Mouse (Mus musculus): ENCODE data around the gene Nat8. TPM values are rescaled to one million over a fixed set of nuclear protein-coding genes. Genes with fewer than 3 reads are reported as not detected.
"Not testable (repeated sequence)": the region's sequence is repeated elsewhere in the genome, so short reads cannot be mapped to it uniquely, and the experiment has no call there.

Nat8 gene
- polyA plus RNA-seq (2012; ENCODE audit: insufficient read depth, low replicate concordance) = not detected in 2 replicates

DNA sequence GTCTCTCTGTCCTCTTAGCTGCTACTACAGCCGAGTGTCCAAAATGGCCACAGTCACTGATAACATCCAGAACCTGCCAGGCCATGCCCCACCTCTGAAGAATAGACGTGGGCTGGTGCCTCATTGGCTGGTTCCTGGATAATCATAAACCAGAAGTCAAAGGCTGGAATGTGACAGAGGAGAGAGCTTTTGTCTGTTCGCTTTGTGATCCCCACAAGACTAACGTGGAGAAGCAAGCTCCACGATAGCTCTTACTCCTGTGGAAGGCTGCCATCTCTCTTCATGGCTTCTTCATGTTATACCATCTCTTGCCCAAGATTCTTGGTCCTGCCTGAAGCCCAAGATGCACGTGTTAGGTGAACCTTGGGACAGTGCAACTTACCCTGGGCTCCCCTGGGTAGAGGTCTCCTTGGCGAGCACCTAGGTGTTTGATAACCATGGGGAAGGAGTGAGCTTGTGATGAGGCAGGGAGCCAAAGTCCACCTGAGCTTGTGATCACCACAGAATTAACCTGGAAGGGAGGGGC is at the start of gene Nat8:
TSS of gene Nat8 (minus strand) at position 287 of the 526 bp plus-strand sequence.
- no peaks in the 10 kb centered on the region for H3K36me3 ChIP-seq (replicated peaks; ENCODE audit: low read length)
- H3K4me3 ChIP-seq (replicated peaks) = no peak within 1 kb of the TSS

DNA sequence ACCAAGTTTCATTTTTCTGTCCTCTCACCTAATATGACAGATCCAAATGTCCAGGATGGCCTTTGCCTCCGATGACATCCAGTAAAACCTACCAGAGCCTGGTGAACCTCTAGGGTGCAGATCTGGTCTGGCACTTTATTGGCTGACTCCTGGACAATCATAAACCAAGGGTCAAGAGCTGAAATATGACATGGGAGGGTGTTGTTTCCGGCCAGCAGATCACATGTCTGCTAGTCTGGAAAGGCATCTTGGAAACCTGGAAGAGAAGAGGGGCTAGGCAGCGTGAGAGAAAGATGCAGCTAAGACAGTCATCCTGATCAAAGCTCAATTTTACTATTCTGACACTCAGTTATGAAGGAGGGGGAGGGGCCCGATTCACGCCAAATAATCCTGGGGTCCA is 37.1 kb upstream of the Nat8 start, which contains the start of gene Nat8f2:
TSS of gene Nat8f2 (minus strand) at position 153 of the 400 bp plus-strand sequence.
- H3K4me1 ChIP-seq; H3K4me3 ChIP-seq (replicated peaks): not testable (repeated sequence)

More for the DNA sequence above, at the start of gene Nat8:
- Histone ChIP-seq H3K9me3 (no peaks in the 10 kb centered on the region), H3K27me3 (replicated peaks) (peaks cover 3% of the 10 kb centered on the region), H3K4me1 (peaks cover 13% of the 10 kb centered on the region)
- TF ChIP-seq FLI1 (IDR thresholded peaks at IDR 0.05; ENCODE audit: low read length) (no peak), GATA1 (IDR thresholded peaks at IDR 0.05; ENCODE audit: borderline replicate concordance, low read length) (no peak)

DNA sequence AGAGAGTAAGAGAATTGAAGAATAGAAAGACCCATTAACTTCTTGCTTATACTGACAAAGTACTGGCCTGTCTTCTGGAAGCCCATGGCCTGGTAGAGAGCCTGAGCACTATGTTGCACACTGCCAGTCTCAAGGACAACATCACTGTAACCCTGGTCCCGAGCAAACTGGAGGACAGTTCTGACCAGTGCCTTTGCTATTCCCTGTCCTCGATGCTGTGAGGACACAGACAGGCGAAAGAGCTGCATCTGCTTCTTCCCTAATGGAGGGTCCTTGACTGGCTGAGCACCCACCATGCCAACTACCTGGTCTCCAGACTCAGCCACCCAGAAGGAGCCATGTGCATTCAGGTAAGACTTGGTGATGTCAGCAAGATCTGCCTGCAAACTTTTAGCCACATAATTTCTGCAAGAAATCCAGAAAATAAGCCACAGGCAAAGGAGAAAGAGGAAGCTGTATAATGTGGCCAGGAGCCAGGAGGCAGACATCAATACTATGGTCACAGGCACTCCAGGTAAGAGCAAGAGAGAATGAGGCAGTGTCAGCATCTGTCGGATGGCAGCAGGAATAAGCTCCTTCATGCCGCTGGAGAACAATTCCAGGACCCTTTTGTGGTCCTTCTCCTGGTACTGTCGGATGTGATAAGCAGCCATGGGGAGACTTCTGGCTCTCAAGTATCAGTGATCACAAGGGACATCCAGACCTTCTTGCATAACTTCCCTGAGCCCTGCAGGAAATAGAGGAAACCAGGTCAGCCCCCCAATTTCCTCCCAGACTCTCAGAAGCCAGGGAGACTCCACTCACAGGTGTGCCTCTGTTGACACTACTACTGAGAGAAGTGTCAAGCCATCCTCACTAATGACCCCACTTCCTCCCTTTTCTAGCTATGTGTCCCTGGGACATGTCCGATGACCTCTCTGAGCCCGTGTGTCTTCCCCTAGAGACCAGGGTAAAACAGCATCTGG is 36.1 kb upstream of the Nat8 start:
- TF ChIP-seq FLI1 (IDR thresholded peaks at IDR 0.05; ENCODE audit: low read length) (no peak), GATA1 (IDR thresholded peaks at IDR 0.05; ENCODE audit: borderline replicate concordance, low read length) (no peak)
- H3K27me3 ChIP-seq (replicated peaks) = peaks cover 9% of the 10 kb centered on the region
- H3K36me3 ChIP-seq (replicated peaks; ENCODE audit: low read length) = no peaks in the 10 kb centered on the region
- H3K4me1 ChIP-seq = no peaks in the 10 kb centered on the region
- H3K4me3 ChIP-seq (replicated peaks) = no peak overlapping the region
- 0 out of 2 replicates have a peak, but pooled peaks cover 7% of the 10 kb centered on the region for H3K9me3 ChIP-seq

More for the DNA sequence above, 37.1 kb upstream of the Nat8 start, which contains the start of gene Nat8f2:
- H3K9me3 ChIP-seq; H3K36me3 ChIP-seq (replicated peaks; ENCODE audit: low read length); H3K27me3 ChIP-seq (replicated peaks): not testable (repeated sequence)

DNA sequence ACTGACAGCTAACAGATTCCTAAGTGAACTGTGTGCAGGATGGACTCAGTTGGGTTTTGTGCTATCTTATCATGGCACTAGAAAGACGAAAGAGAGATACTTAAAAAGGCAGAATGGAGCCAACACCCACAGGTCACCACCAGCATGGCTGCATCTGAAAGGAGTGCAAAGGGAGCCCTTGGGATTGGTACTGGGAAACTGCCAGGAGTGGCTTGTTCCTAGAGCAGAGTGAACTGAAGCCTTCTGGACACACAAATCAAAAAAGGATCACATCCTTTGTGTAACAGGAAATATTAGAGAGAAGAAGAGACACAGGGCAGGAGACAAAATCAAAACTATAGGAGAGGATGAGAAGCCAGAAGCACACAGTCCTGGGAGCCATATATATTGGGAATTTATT is 35.1 kb upstream of the Nat8 start:
- not testable (repeated sequence) for H3K36me3 ChIP-seq (replicated peaks; ENCODE audit: low read length); H3K27me3 ChIP-seq (replicated peaks); H3K4me3 ChIP-seq (replicated peaks); H3K4me1 ChIP-seq; H3K9me3 ChIP-seq

DNA sequence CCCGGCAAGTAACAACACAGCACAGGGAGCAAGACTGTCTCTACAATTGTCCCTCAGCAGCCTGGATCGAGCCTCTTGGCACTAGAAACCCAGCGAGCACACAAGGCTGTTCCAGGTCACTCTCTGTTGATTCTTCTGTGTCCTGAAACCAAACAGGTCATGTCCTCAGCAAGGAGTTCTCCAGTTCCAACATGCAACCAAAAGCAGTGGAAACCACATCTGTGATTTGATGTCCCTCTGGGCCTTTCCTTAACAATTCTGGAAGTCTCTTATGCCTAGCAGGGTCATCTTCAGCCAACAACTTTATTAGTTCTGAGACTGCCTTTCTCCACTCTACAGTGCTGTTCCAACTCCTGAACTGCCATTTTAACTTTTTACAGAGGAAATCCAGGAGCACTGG is 34.3 kb upstream of the Nat8 start:
- H3K4me3 ChIP-seq (replicated peaks); H3K9me3 ChIP-seq; H3K4me1 ChIP-seq; H3K36me3 ChIP-seq (replicated peaks; ENCODE audit: low read length): not testable (repeated sequence)
- H3K27me3 ChIP-seq (replicated peaks) = peaks cover 12% of the 10 kb centered on the region

DNA sequence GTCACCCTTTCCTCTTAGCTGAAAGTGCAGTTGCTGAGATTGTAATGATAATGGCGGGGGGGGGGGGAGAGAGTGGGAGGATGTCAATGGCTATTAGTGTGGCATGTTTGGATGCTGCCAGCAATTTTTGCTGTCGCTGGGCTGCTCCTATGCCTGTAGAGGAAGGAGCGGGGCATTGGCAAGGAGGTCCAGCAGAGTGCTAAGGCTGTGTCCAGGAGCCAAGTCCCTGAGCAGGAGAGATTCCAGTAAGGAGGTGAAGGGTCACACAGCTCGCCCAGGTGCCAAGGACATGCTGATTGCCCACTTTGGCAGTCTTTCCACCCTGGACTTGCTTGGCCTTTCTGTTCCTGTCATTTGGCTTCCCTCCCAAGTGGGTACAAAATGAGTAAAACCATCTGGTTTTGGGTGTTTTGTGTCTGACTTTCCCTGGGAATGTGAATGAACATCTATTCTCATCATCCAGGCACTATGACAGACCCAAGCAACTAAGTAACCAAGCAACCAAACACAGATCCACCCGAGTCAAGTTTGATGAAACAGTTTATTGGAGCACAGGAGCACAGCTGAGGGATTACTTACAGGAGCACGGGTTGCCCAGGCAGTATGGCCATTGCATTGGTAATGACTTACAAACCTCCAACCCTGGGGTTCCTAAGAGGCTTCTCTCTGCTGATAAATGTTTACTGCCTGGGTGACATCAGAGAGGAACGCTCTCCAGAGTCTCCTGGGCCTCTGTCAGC is 33.2 kb upstream of the Nat8 start:
- not testable (repeated sequence) for H3K36me3 ChIP-seq (replicated peaks; ENCODE audit: low read length); H3K4me1 ChIP-seq; H3K9me3 ChIP-seq; H3K4me3 ChIP-seq (replicated peaks)
- H3K27me3 ChIP-seq (replicated peaks) = peaks cover 21% of the 10 kb centered on the region

DNA sequence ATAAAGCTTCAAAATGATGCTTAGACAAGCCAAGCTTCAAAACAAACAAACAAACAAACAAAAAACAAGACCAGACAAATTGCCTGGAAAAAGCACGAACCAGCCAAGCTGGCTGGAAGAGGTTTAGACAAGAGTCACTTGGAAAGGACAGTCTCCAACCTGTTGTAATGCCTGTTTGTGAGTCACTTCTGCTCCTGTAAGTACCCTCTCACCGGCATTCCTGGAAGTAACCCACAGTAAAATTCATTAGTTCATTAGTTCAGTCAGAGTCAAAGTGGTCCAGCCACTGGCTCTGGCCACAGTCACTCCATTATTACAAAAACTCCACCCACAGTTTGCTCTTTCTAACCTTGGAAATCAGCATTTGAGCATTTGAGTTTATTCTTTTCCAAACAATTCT is 32.0 kb upstream of the Nat8 start:
- no peaks in the 10 kb centered on the region for H3K4me1 ChIP-seq
- H3K4me3 ChIP-seq (replicated peaks) = no peak overlapping the region
- peaks cover 33% of the 10 kb centered on the region for H3K27me3 ChIP-seq (replicated peaks)
- H3K36me3 ChIP-seq (replicated peaks; ENCODE audit: low read length) = no peaks in the 10 kb centered on the region
- TF ChIP-seq FLI1 (IDR thresholded peaks at IDR 0.05; ENCODE audit: low read length) (no peak), GATA1 (IDR thresholded peaks at IDR 0.05; ENCODE audit: borderline replicate concordance, low read length) (no peak)
- H3K9me3 ChIP-seq = 0 out of 2 replicates have a peak, but pooled peaks cover 7% of the 10 kb centered on the region

DNA sequence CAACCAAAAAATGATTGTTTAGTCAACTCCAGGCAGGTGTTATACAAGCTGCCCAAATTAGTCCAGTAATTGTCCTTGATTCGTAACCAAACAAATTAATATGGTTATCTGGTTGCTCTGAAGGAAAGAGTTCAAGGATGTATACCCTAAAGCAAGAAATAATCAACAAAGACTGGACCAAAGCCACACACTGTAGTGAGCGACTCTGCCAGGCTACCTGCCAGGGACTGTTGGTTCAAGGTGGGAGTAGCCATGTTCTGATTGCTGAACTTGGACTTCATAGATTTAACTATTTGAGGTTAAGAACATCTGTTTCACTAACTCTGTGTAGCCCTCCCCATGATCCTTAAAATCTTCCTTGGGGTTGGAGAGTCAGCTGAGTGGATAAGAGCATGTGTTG is 31.3 kb upstream of the Nat8 start:
- Histone ChIP-seq H3K4me1 (no peaks in the 10 kb centered on the region), H3K9me3 (0 out of 2 replicates have a peak, but pooled peaks cover 7% of the 10 kb centered on the region), H3K27me3 (replicated peaks) (peaks cover 34% of the 10 kb centered on the region), H3K4me3 (replicated peaks) (no peak overlapping the region), H3K36me3 (replicated peaks; ENCODE audit: low read length) (no peaks in the 10 kb centered on the region)
- no peak for TF ChIP-seq FLI1 (IDR thresholded peaks at IDR 0.05; ENCODE audit: low read length)
- no peak for TF ChIP-seq GATA1 (IDR thresholded peaks at IDR 0.05; ENCODE audit: borderline replicate concordance, low read length)

DNA sequence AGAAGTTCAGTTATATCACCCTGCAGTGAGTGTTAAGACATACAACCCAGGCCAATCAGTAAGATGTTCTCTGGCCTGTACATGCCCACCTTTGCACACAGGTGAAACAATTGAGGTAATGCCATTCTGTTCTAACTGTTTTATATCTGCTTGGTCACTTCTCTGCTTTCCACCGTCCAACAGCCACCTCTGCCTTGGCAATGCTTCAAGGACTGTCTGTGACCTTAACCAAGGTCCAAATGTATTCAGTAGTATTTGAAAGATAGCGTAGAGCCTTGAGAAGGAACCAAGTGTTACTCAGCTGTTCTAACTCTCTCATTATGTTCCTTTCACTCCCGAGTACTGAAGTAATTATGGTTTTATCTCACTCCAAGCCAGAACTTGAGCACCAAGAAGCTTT is 30.7 kb upstream of the Nat8 start:
- no peaks in the 10 kb centered on the region for H3K36me3 ChIP-seq (replicated peaks; ENCODE audit: low read length)
- TF ChIP-seq GATA1 (IDR thresholded peaks at IDR 0.05; ENCODE audit: borderline replicate concordance, low read length) = no peak
- no peak for TF ChIP-seq FLI1 (IDR thresholded peaks at IDR 0.05; ENCODE audit: low read length)
- peaks cover 31% of the 10 kb centered on the region for H3K27me3 ChIP-seq (replicated peaks)
- 0 out of 2 replicates have a peak, but pooled peaks cover 7% of the 10 kb centered on the region for H3K9me3 ChIP-seq
- H3K4me3 ChIP-seq (replicated peaks) = no peak overlapping the region
- no peaks in the 10 kb centered on the region for H3K4me1 ChIP-seq

DNA sequence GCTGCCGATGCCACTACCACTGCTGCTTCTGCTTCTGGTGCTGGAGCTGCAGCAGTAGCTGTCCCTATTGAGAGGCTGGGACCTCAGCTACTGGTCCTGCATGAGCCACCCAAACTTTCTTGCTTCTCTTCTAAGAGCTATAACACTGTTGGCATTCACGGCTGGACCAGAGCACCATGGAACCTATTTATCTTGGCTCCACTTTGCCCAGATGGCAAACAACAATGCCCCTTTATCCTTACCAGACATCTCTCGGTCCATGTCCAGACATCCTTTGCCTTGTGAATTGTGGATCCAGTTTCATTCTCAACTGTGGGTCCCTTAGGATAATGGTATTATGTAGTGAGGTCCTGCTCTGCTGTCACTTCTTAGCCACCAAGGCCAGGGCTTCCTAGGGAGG is 29.4 kb upstream of the Nat8 start:
- H3K36me3 ChIP-seq (replicated peaks; ENCODE audit: low read length) = no peaks in the 10 kb centered on the region
- no peak for TF ChIP-seq FLI1 (IDR thresholded peaks at IDR 0.05; ENCODE audit: low read length)
- no peak for TF ChIP-seq GATA1 (IDR thresholded peaks at IDR 0.05; ENCODE audit: borderline replicate concordance, low read length)
- no peak overlapping the region for H3K4me3 ChIP-seq (replicated peaks)
- H3K9me3 ChIP-seq = 0 out of 2 replicates have a peak, but pooled peaks cover 7% of the 10 kb centered on the region
- no peaks in the 10 kb centered on the region for H3K4me1 ChIP-seq
- peaks cover 31% of the 10 kb centered on the region for H3K27me3 ChIP-seq (replicated peaks)
